Mouse (Mus musculus) neural tube, embryonic 12.5 days (tissue): ENCODE measurements around the gene Krt75. TPM values are rescaled to one million over a fixed set of nuclear protein-coding genes. Genes with fewer than 3 reads are reported as not detected.

Experiments used
- ATAC-seq: fragments of 200-750 bp; cut with Nextera tagmentation; 2 replicates; pipeline ENCODE4 v1.8.0; 2017; ENCODE audit warnings: low read depth, mild to moderate bottlenecking, moderate TSS enrichment, moderate library complexity; ENCODE audit not compliant: low FRiP score
- H3K27ac ChIP-seq: fragments of 300-500 bp; sonication (generic); 2 replicates; pipeline ENCODE4 v1.5.1; 2016
- H3K27me3 ChIP-seq: fragments of 300-500 bp; sonication (generic); replicated peaks from 2 replicates; pipeline ENCODE4 v1.6.1; 2016; ENCODE audit warnings: mild to moderate bottlenecking
- H3K36me3 ChIP-seq: fragments of 300-500 bp; sonication (generic); 2 replicates; pipeline ENCODE4 v1.6.1; 2016; ENCODE audit warnings: mild to moderate bottlenecking
- H3K4me1 ChIP-seq: fragments of 300-500 bp; sonication (generic); 2 replicates; pipeline ENCODE4 v1.6.1; 2016
- H3K4me2 ChIP-seq: fragments of 300-500 bp; sonication (generic); replicated peaks from 2 replicates; pipeline ENCODE4 v1.6.1; 2016; ENCODE audit warnings: mild to moderate bottlenecking
- H3K4me3 ChIP-seq: fragments of 300-500 bp; sonication (generic); 2 replicates; pipeline ENCODE4 v1.5.1; 2016
- H3K9ac ChIP-seq: fragments of 300-500 bp; sonication (generic); 2 replicates; pipeline ENCODE4 v1.6.1; 2016; ENCODE audit warnings: mild to moderate bottlenecking
- H3K9me3 ChIP-seq: fragments of 300-500 bp; sonication (generic); 2 replicates; pipeline ENCODE4 v1.6.1; 2016; ENCODE audit warnings: mild to moderate bottlenecking
- WGBS: fragments of 180-500 bp; shearing (Covaris S2); methylation state at CpG from one replicate; pipeline ENCODE4 v1.1.7; 2016; 5-methylcytosine and 5-hydroxymethylcytosine counted together
- polyA plus RNA-seq: library from polyadenylated mRNA; unstranded; fragments of >200 nt; fragmentation: Nextera tagmentation; extraction: Ambion mirVana; gene quantifications from 2 replicates; pipeline ENCODE4 v1.2.1, GENCODE M21; 2016

The Krt75 gene
- polyA plus RNA-seq: not detected in 2 replicates

GRCm38 (mm10) chr15:101573796-101574345 lies at the start of gene Krt75:
Gene Krt75 (minus strand): TSS chr15:101573904.
- Histone ChIP-seq H3K4me2 (no peak within 1 kb of the TSS), H3K9me3 (no peaks in the 10 kb centered on the region), H3K27me3 (no peaks in the 10 kb centered on the region), H3K36me3 (no peaks in the 10 kb centered on the region), H3K4me3 (no peak within 1 kb of the TSS), H3K9ac (no peak within 1 kb of the TSS), H3K4me1 (no peaks in the 10 kb centered on the region), H3K27ac (no peak within 1 kb of the TSS)
- ATAC-seq: no peak
- WGBS: 75% methylated on average over 15 of the region's 15 CpGs

GRCm38 (mm10) chr15:101599123-101599522 lies 25.4 kb upstream of the Krt75 start:
- 74% methylated on average over 6 of the region's 6 CpGs for WGBS
- Histone ChIP-seq H3K4me2 (no peak overlapping the region), H3K9ac (no peak overlapping the region), H3K4me1 (no peaks in the 10 kb centered on the region), H3K27me3 (no peaks in the 10 kb centered on the region), H3K4me3 (no peak overlapping the region), H3K36me3 (no peaks in the 10 kb centered on the region), H3K9me3 (no peaks in the 10 kb centered on the region), H3K27ac (no peak overlapping the region)
- ATAC-seq: no peak

DNA sequence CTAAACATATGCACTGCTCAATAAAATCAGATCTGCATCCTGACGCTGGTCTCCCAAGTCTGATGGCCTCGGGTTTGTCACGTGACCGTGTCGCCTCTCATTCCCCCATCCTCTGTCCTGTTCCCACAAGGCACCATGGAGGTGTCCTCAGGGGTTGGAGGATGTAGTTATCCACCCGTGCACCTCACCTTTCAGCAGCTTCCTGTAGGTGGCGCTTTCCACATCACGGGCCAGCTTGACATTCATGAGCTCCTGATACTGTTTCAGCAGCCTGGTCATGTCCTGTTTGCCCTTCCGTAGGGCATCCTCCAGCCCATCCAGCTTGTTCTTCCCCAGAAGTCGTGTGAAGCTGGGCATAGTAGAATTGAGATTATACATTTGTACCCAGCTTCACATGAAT lies 14.5 kb upstream of the Krt75 start:
- no peaks in the 10 kb centered on the region for H3K27me3 ChIP-seq
- 78% methylated on average over 10 of the region's 10 CpGs for WGBS
- no peak overlapping the region for H3K9ac ChIP-seq
- H3K4me2 ChIP-seq: no peak overlapping the region
- ATAC-seq: no peak
- no peaks in the 10 kb centered on the region for H3K36me3 ChIP-seq
- H3K4me1 ChIP-seq: no peaks in the 10 kb centered on the region
- no peaks in the 10 kb centered on the region for H3K9me3 ChIP-seq
- H3K4me3 ChIP-seq: no peak overlapping the region
- H3K27ac ChIP-seq: no peak overlapping the region

GRCm38 (mm10) chr15:101584456-101584855 lies 10.8 kb upstream of the Krt75 start:
- no peaks in the 10 kb centered on the region for H3K27me3 ChIP-seq
- H3K27ac ChIP-seq: no peak overlapping the region
- no peaks in the 10 kb centered on the region for H3K36me3 ChIP-seq
- H3K9me3 ChIP-seq: no peaks in the 10 kb centered on the region
- H3K4me3 ChIP-seq: no peak overlapping the region
- WGBS: 41% methylated on average over 2 of the region's 2 CpGs
- ATAC-seq: no peak
- H3K4me2 ChIP-seq: no peak overlapping the region
- no peak overlapping the region for H3K9ac ChIP-seq
- H3K4me1 ChIP-seq: no peaks in the 10 kb centered on the region

GRCm38 (mm10) chr15:101583211-101583965 lies 9.7 kb upstream of the Krt75 start:
- Histone ChIP-seq H3K4me3 (no peak overlapping the region), H3K4me2 (no peak overlapping the region), H3K36me3 (no peaks in the 10 kb centered on the region), H3K4me1 (no peaks in the 10 kb centered on the region), H3K9me3 (no peaks in the 10 kb centered on the region), H3K9ac (no peak overlapping the region), H3K27me3 (no peaks in the 10 kb centered on the region), H3K27ac (no peak overlapping the region)
- ATAC-seq: no peak
- WGBS: 84% methylated on average over 8 of the region's 8 CpGs

GRCm38 (mm10) chr15:101581701-101582100 lies 8.0 kb upstream of the Krt75 start:
- WGBS: 85% methylated on average over 3 of the region's 3 CpGs

DNA sequence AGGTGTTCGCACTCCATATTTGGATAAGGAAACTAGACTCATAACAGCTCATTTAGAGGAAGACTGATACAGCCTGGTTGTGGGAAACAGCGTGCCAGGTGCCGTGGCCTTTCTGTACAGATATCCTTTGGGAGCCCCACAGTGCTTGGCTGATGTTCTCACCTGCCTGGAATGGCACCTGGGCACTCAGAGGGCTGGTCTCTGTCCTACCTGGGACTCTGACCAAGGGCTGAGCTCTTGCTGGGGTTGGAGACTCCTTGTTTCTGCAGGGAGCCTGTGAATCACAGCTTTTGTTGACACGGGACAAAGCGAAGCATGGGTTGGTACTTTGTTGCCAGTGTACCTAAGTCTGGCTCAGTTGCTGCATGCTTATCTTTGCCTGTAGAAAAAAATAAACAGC lies 1.8 kb upstream of the Krt75 start:
- Histone ChIP-seq H3K4me2 (no peak overlapping the region), H3K9ac (no peak overlapping the region), H3K27ac (no peak overlapping the region), H3K27me3 (no peaks in the 10 kb centered on the region), H3K9me3 (no peaks in the 10 kb centered on the region), H3K36me3 (no peaks in the 10 kb centered on the region), H3K4me3 (no peak overlapping the region), H3K4me1 (no peaks in the 10 kb centered on the region)
- no peak for ATAC-seq
- WGBS: 83% methylated on average over 5 of the region's 5 CpGs

More at GRCm38 (mm10) chr15:101581701-101582100, 8.0 kb upstream of the Krt75 start:
- Histone ChIP-seq H3K4me1 (no peaks in the 10 kb centered on the region), H3K4me2 (no peak overlapping the region), H3K4me3 (no peak overlapping the region), H3K27ac (no peak overlapping the region), H3K9ac (no peak overlapping the region), H3K27me3 (no peaks in the 10 kb centered on the region), H3K9me3 (no peaks in the 10 kb centered on the region), H3K36me3 (no peaks in the 10 kb centered on the region)
- no peak for ATAC-seq

- WGBS: 51% methylated on average over 7 of the region's 7 CpGs
- H3K36me3 ChIP-seq: no peaks in the 10 kb centered on the region
- no peak overlapping the region for H3K27ac ChIP-seq
- H3K4me3 ChIP-seq: no peak overlapping the region
- no peak overlapping the region for H3K4me2 ChIP-seq
- no peak for ATAC-seq
- no peaks in the 10 kb centered on the region for H3K9me3 ChIP-seq
- H3K27me3 ChIP-seq: no peaks in the 10 kb centered on the region
- no peak overlapping the region for H3K9ac ChIP-seq
- no peaks in the 10 kb centered on the region for H3K4me1 ChIP-seq
Measured at GRCm38 (mm10) chr15:101567780-101568179, 5.9 kb downstream of the Krt75 start.

DNA sequence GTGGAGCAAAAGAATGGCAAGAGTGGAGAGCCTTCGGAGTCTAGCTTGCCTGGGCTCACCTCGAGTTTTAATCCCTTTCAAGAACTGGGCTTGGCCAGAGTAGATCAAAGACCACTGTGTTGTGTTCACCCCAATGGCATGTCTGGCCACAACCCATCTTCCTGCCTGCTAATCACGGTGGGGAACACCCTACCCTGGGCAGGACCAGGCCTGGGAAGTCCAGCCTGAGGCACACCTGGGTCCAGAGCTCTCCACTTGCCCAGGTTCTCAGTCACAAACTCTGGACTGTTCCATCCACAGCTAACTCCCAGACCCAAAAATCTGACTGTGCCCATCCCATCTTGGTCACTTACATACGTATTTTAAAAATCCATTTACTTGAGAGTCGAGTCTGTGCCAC lies 10.9 kb downstream of the Krt75 start, which contains the start of gene Krt90:
Krt90 (minus strand) TSS at position 101 of the 400 bp plus-strand sequence.
- Histone ChIP-seq H3K27ac (no peak within 1 kb of the TSS), H3K36me3 (no peaks in the 10 kb centered on the region), H3K27me3 (0 out of 2 replicates have a peak, but pooled peaks cover 2% of the 10 kb centered on the region), H3K9ac (no peak within 1 kb of the TSS), H3K4me2 (no peak within 1 kb of the TSS), H3K4me3 (no peak within 1 kb of the TSS), H3K4me1 (peaks cover 7% of the 10 kb centered on the region), H3K9me3 (no peaks in the 10 kb centered on the region)
- 75% methylated on average over 5 of the region's 5 CpGs for WGBS
- no peak for ATAC-seq

GRCm38 (mm10) chr15:101558034-101558646 lies 15.6 kb downstream of the Krt75 start:
- H3K9ac ChIP-seq: no peak overlapping the region
- 0 out of 2 replicates have a peak, but pooled peaks have one; percentile 25 for ATAC-seq
- H3K27ac ChIP-seq: no peak overlapping the region
- H3K9me3 ChIP-seq: no peaks in the 10 kb centered on the region
- peaks cover 12% of the 10 kb centered on the region for H3K4me1 ChIP-seq
- 0 out of 2 replicates have a peak overlapping the region, but pooled peaks have one; percentile 5 for H3K4me2 ChIP-seq
- 0 out of 2 replicates have a peak, but pooled peaks cover 2% of the 10 kb centered on the region for H3K27me3 ChIP-seq
- 0% methylated on average over 7 of the region's 7 CpGs for WGBS
- no peaks in the 10 kb centered on the region for H3K36me3 ChIP-seq
- no peak overlapping the region for H3K4me3 ChIP-seq

DNA sequence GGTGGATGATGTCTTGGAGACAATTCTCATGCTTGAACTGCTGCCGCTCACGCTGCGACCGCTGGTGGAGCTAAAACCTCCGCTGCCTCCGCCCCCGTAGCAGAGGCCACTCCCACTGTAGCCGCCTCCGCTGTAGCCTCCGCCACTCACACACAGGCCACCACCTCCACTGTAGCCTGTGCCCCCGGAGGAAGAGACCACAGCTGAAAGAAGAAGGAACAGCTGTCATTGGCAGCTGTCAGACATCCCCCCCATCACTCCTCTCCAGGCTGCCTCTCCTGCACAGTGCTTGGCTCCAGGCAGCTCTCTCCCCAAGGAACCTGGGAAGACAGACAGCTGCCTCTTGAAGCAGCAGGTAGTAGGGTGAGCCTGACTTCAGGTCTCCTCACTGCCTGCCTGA lies 20.5 kb downstream of the Krt75 start:
- H3K4me1 ChIP-seq: peaks cover 13% of the 10 kb centered on the region
- ATAC-seq: peak; percentile 66; the same call in 1 of the 2 replicates
- 0 out of 2 replicates have a peak, but pooled peaks cover 2% of the 10 kb centered on the region for H3K27me3 ChIP-seq
- H3K9ac ChIP-seq: peak overlapping the region; percentile 26; the same call in 1 of the 2 replicates
- under 1% methylated on average over 11 of the region's 11 CpGs for WGBS
- no peaks in the 10 kb centered on the region for H3K9me3 ChIP-seq
- H3K27ac ChIP-seq: no peak overlapping the region
- H3K4me3 ChIP-seq: no peak overlapping the region
- H3K4me2 ChIP-seq: peak overlapping the region; percentile 38
- no peaks in the 10 kb centered on the region for H3K36me3 ChIP-seq

- Histone ChIP-seq H3K4me3 (no peak overlapping the region), H3K27ac (no peak overlapping the region), H3K36me3 (no peaks in the 10 kb centered on the region), H3K9me3 (no peaks in the 10 kb centered on the region), H3K4me1 (peaks cover 8% of the 10 kb centered on the region), H3K9ac (no peak overlapping the region), H3K27me3 (0 out of 2 replicates have a peak, but pooled peaks cover 2% of the 10 kb centered on the region), H3K4me2 (no peak overlapping the region)
- WGBS: 68% methylated on average over 8 of the region's 8 CpGs
- ATAC-seq: no peak
Measured at GRCm38 (mm10) chr15:101552188-101552587, 21.5 kb downstream of the Krt75 start.
